Mouse (Mus musculus) embryonic facial prominence, embryonic 15.5 days (tissue): ENCODE results near the gene Natd1. TPM values are rescaled to one million over a fixed set of nuclear protein-coding genes. Genes with fewer than 3 reads are reported as not detected.
"Not testable (repeated sequence)": the region's sequence is repeated elsewhere in the genome, so short reads cannot be mapped to it uniquely, and the experiment has no call there.

Experiments used
- ATAC-seq: fragments of 200-750 bp; cut with Nextera tagmentation; 2 replicates; pipeline ENCODE4 v1.8.0; 2017; ENCODE audit warnings: low read depth, moderate TSS enrichment; ENCODE audit not compliant: insufficient number of reproducible peaks, low FRiP score, low TSS enrichment
- H3K27ac ChIP-seq: fragments of 300-500 bp; sonication (generic); replicated peaks from 2 replicates; pipeline ENCODE4 v1.5.1; 2015; ENCODE audit warnings: mild to moderate bottlenecking, inconsistent platforms
- H3K27me3 ChIP-seq: fragments of 300-500 bp; sonication (generic); 2 replicates; pipeline ENCODE4 v1.6.1; 2015; ENCODE audit warnings: inconsistent platforms
- H3K36me3 ChIP-seq: fragments of 300-500 bp; sonication (generic); 2 replicates; pipeline ENCODE4 v1.6.1; 2015; ENCODE audit warnings: mild to moderate bottlenecking, inconsistent platforms
- H3K4me1 ChIP-seq: fragments of 300-500 bp; sonication (generic); 2 replicates; pipeline ENCODE4 v1.6.1; 2015; ENCODE audit warnings: inconsistent platforms
- H3K4me2 ChIP-seq: fragments of 300-500 bp; sonication (generic); replicated peaks from 2 replicates; pipeline ENCODE4 v1.6.1; 2015; ENCODE audit warnings: mild to moderate bottlenecking, inconsistent platforms
- H3K4me3 ChIP-seq: fragments of 300-500 bp; sonication (generic); replicated peaks from 2 replicates; pipeline ENCODE4 v1.5.1; 2015; ENCODE audit warnings: mild to moderate bottlenecking, inconsistent platforms
- H3K9ac ChIP-seq: fragments of 300-500 bp; sonication (generic); 2 replicates; pipeline ENCODE4 v1.6.1; 2015; ENCODE audit warnings: inconsistent platforms
- H3K9me3 ChIP-seq: fragments of 300-500 bp; sonication (generic); replicated peaks from 2 replicates; pipeline ENCODE4 v1.6.1; 2016; ENCODE audit warnings: inconsistent platforms
- WGBS: fragments of 180-500 bp; shearing (Covaris S2); methylation state at CpG from one replicate; pipeline ENCODE4 v1.1.7; 2015; 5-methylcytosine and 5-hydroxymethylcytosine counted together
- polyA plus RNA-seq: library from polyadenylated mRNA; unstranded; fragments of >200 nt; fragmentation: Nextera tagmentation; extraction: Ambion mirVana; gene quantifications from 2 replicates; pipeline ENCODE4 v1.2.1, GENCODE M21; 2015

Natd1 gene
- polyA plus RNA-seq, 1 experiment from 2014 or later = 23.0 TPM

- H3K36me3 ChIP-seq = peaks cover 21% of the 10 kb centered on the region
- H3K4me1 ChIP-seq = peaks cover 25% of the 10 kb centered on the region
- ATAC-seq = no peak
- WGBS = 58% methylated on average over 1 of the region's 1 CpGs
- no peak overlapping the region for H3K4me3 ChIP-seq
- H3K9me3 ChIP-seq = no peaks in the 10 kb centered on the region
- H3K4me2 ChIP-seq = no peak overlapping the region
- no peak overlapping the region for H3K27ac ChIP-seq
- H3K9ac ChIP-seq = no peak overlapping the region
- H3K27me3 ChIP-seq = no peaks in the 10 kb centered on the region
Measured at GRCm38 (mm10) chr11:60909626-60910025, 4.9 kb downstream of the Natd1 start.

- no peak overlapping the region for H3K27ac ChIP-seq
- no peaks in the 10 kb centered on the region for H3K27me3 ChIP-seq
- no peak overlapping the region for H3K9ac ChIP-seq
- no peaks in the 10 kb centered on the region for H3K9me3 ChIP-seq
- H3K4me1 ChIP-seq = peaks cover 16% of the 10 kb centered on the region
- no peak overlapping the region for H3K4me2 ChIP-seq
- WGBS = 68% methylated on average over 3 of the region's 3 CpGs
- no peak overlapping the region for H3K4me3 ChIP-seq
- ATAC-seq = no peak
- peaks cover 35% of the 10 kb centered on the region for H3K36me3 ChIP-seq
Measured at GRCm38 (mm10) chr11:60908073-60908472, 6.5 kb downstream of the Natd1 start.

GRCm38 (mm10) chr11:60906449-60906848, 8.1 kb downstream of the Natd1 start:
- Histone ChIP-seq H3K36me3 (peaks cover 35% of the 10 kb centered on the region), H3K9me3 (no peaks in the 10 kb centered on the region), H3K27me3 (no peaks in the 10 kb centered on the region), H3K4me1 (peaks cover 1% of the 10 kb centered on the region; the same call in 1 of the 2 replicates), H3K27ac (no peak overlapping the region), H3K4me3 (no peak overlapping the region), H3K9ac (no peak overlapping the region), H3K4me2 (no peak overlapping the region)
- WGBS = 92% methylated on average over 4 of the region's 4 CpGs
- no peak for ATAC-seq

GRCm38 (mm10) chr11:60905407-60906120, 9.0 kb downstream of the Natd1 start:
- H3K27ac ChIP-seq = no peak overlapping the region
- no peaks in the 10 kb centered on the region for H3K9me3 ChIP-seq
- H3K9ac ChIP-seq = no peak overlapping the region
- no peaks in the 10 kb centered on the region for H3K4me1 ChIP-seq
- WGBS = 90% methylated on average over 10 of the region's 10 CpGs
- no peaks in the 10 kb centered on the region for H3K27me3 ChIP-seq
- no peak for ATAC-seq
- peaks cover 35% of the 10 kb centered on the region for H3K36me3 ChIP-seq
- no peak overlapping the region for H3K4me3 ChIP-seq
- H3K4me2 ChIP-seq = no peak overlapping the region

- 86% methylated on average over 6 of the region's 6 CpGs for WGBS
- Histone ChIP-seq H3K36me3 (peaks cover 35% of the 10 kb centered on the region), H3K4me3 (no peak overlapping the region), H3K4me1 (no peaks in the 10 kb centered on the region), H3K9me3 (no peaks in the 10 kb centered on the region), H3K4me2 (no peak overlapping the region), H3K27ac (no peak overlapping the region), H3K27me3 (no peaks in the 10 kb centered on the region), H3K9ac (no peak overlapping the region)
- no peak for ATAC-seq
Measured at GRCm38 (mm10) chr11:60903661-60904061, 10.9 kb downstream of the Natd1 start.

- Histone ChIP-seq H3K27ac (no peak overlapping the region), H3K4me2 (no peak overlapping the region), H3K9ac (no peak overlapping the region), H3K9me3 (no peaks in the 10 kb centered on the region), H3K27me3 (no peaks in the 10 kb centered on the region), H3K36me3 (peaks cover 35% of the 10 kb centered on the region), H3K4me3 (no peak overlapping the region), H3K4me1 (no peaks in the 10 kb centered on the region)
- WGBS = 27% methylated on average over 4 of the region's 4 CpGs
- ATAC-seq = no peak
Measured at GRCm38 (mm10) chr11:60902486-60902885, 12.1 kb downstream of the Natd1 start.

- H3K4me2 ChIP-seq = no peak overlapping the region
- peaks cover 35% of the 10 kb centered on the region for H3K36me3 ChIP-seq
- no peaks in the 10 kb centered on the region for H3K4me1 ChIP-seq
- no peaks in the 10 kb centered on the region for H3K27me3 ChIP-seq
- no peak overlapping the region for H3K9ac ChIP-seq
- no peak overlapping the region for H3K4me3 ChIP-seq
- WGBS = 60% methylated on average over 7 of the region's 7 CpGs
- H3K27ac ChIP-seq = no peak overlapping the region
- no peaks in the 10 kb centered on the region for H3K9me3 ChIP-seq
- ATAC-seq = no peak
Measured at GRCm38 (mm10) chr11:60902001-60902400, 12.5 kb downstream of the Natd1 start.

GRCm38 (mm10) chr11:60895915-60896314, 18.6 kb downstream of the Natd1 start:
- ATAC-seq = no peak; the same call in 1 of the 2 replicates
- Histone ChIP-seq H3K4me3 (no peak overlapping the region), H3K27ac (no peak overlapping the region), H3K9me3 (no peaks in the 10 kb centered on the region), H3K4me1 (0 out of 2 replicates have a peak, but pooled peaks cover 8% of the 10 kb centered on the region), H3K9ac (no peak overlapping the region), H3K4me2 (no peak overlapping the region), H3K27me3 (no peaks in the 10 kb centered on the region), H3K36me3 (no peaks in the 10 kb centered on the region)
- WGBS = 12% methylated on average over 4 of the region's 4 CpGs

- WGBS = 62% methylated on average over 3 of the region's 3 CpGs
- H3K4me3 ChIP-seq = no peak overlapping the region
- no peak overlapping the region for H3K9ac ChIP-seq
Measured at GRCm38 (mm10) chr11:60890744-60891143, 23.8 kb downstream of the Natd1 start.

GRCm38 (mm10) chr11:60890286-60890685, 24.3 kb downstream of the Natd1 start:
- H3K27me3 ChIP-seq = no peaks in the 10 kb centered on the region
- H3K9ac ChIP-seq = no peak overlapping the region
- H3K4me1 ChIP-seq = no peaks in the 10 kb centered on the region
- no peaks in the 10 kb centered on the region for H3K9me3 ChIP-seq
- WGBS = 35% methylated on average over 6 of the region's 6 CpGs
- no peak overlapping the region for H3K4me3 ChIP-seq
- ATAC-seq = no peak
- no peaks in the 10 kb centered on the region for H3K36me3 ChIP-seq
- no peak overlapping the region for H3K4me2 ChIP-seq
- no peak overlapping the region for H3K27ac ChIP-seq

More at GRCm38 (mm10) chr11:60890744-60891143, 23.8 kb downstream of the Natd1 start:
- Histone ChIP-seq H3K4me1 (0 out of 2 replicates have a peak, but pooled peaks cover 2% of the 10 kb centered on the region), H3K27me3 (no peaks in the 10 kb centered on the region), H3K9me3 (no peaks in the 10 kb centered on the region), H3K27ac (no peak overlapping the region), H3K4me2 (no peak overlapping the region), H3K36me3 (no peaks in the 10 kb centered on the region)
- no peak for ATAC-seq

- 47% methylated on average over 2 of the region's 2 CpGs for WGBS
- no peak overlapping the region for H3K27ac ChIP-seq
- no peak for ATAC-seq
Measured at GRCm38 (mm10) chr11:60889861-60890260, 24.7 kb downstream of the Natd1 start.

GRCm38 (mm10) chr11:60886986-60887385, 27.6 kb downstream of the Natd1 start:
- H3K9me3 ChIP-seq, ATAC-seq, H3K27ac ChIP-seq, H3K27me3 ChIP-seq, H3K4me2 ChIP-seq, H3K9ac ChIP-seq, H3K4me1 ChIP-seq, H3K36me3 ChIP-seq, H3K4me3 ChIP-seq: not testable (repeated sequence)
- 68% methylated on average over 3 of the region's 3 CpGs for WGBS

More at GRCm38 (mm10) chr11:60889861-60890260, 24.7 kb downstream of the Natd1 start:
- no peaks in the 10 kb centered on the region for H3K36me3 ChIP-seq
- H3K9me3 ChIP-seq = no peaks in the 10 kb centered on the region
- no peak overlapping the region for H3K4me3 ChIP-seq
- no peaks in the 10 kb centered on the region for H3K4me1 ChIP-seq
- no peak overlapping the region for H3K9ac ChIP-seq
- no peak overlapping the region for H3K4me2 ChIP-seq
- no peaks in the 10 kb centered on the region for H3K27me3 ChIP-seq
